Mouse (Mus musculus): ENCODE measurements at regions not wholly inside any gene's neighbourhood (a gene's known extent, or its start where the extent isn't known, plus 50 kb on each side); places are given as distances from the start of the nearest gene placed in this dataset.

GRCm38 (mm10) chr1:77568081-77568480 lies 53.2 kb upstream of the Epha4 start:
- WGBS = 74% methylated on average over 6 of the region's 6 CpGs
- no peaks in the 10 kb centered on the region for H3K4me1 ChIP-seq (replicated peaks; ENCODE audit: control insufficient read depth, insufficient read depth, low read length)

GRCm38 (mm10) chr1:77567657-77568056 lies 52.8 kb upstream of the Epha4 start:
- H3K4me2 ChIP-seq (ENCODE audit: low read depth, low read length) = no peak overlapping the region
- H3K9ac ChIP-seq (ENCODE audit: low read length) = no peak overlapping the region
- H3K36me3 ChIP-seq (ENCODE audit: control insufficient read depth, insufficient read depth, low read length) = no peaks in the 10 kb centered on the region
- H3K4me1 ChIP-seq (replicated peaks; ENCODE audit: control insufficient read depth, insufficient read depth, low read length) = no peaks in the 10 kb centered on the region
- H3K27ac ChIP-seq (ENCODE audit: low read length) = no peak overlapping the region
- H3K27me3 ChIP-seq (ENCODE audit: control insufficient read depth, insufficient read depth, low read depth, low read length) = no peaks in the 10 kb centered on the region
- no peak for ATAC-seq (ENCODE audit: low read depth)
- H3K9me3 ChIP-seq (ENCODE audit: control insufficient read depth, low read length) = no peaks in the 10 kb centered on the region
- WGBS = 51% methylated on average over 7 of the region's 7 CpGs
- H3K4me3 ChIP-seq (ENCODE audit: low read length) = no peak overlapping the region

More at GRCm38 (mm10) chr1:77568081-77568480, 53.2 kb upstream of the Epha4 start:
- H3K9me3 ChIP-seq (ENCODE audit: control insufficient read depth, low read length) = no peaks in the 10 kb centered on the region
- no peaks in the 10 kb centered on the region for H3K27me3 ChIP-seq (ENCODE audit: control insufficient read depth, insufficient read depth, low read depth, low read length)
- no peak overlapping the region for H3K4me3 ChIP-seq (ENCODE audit: low read length)
- no peak for ATAC-seq (ENCODE audit: low read depth)
- H3K9ac ChIP-seq (ENCODE audit: low read length) = no peak overlapping the region
- no peaks in the 10 kb centered on the region for H3K36me3 ChIP-seq (ENCODE audit: control insufficient read depth, insufficient read depth, low read length)
- no peak overlapping the region for H3K27ac ChIP-seq (ENCODE audit: low read length)
- H3K4me2 ChIP-seq (ENCODE audit: low read depth, low read length) = no peak overlapping the region

Measured in lung, embryonic 16.5 days (tissue).